Mouse (Mus musculus) brain, embryonic 14.5 days (tissue): ENCODE results near the gene Hoxd12.

Source experiments
- CTCF ChIP-seq: fragments of 200-500 bp; IDR thresholded peaks from 2 replicates; pipeline ENCODE4 v1.5.1; 2012; ENCODE audit warnings: inconsistent platforms, mild to moderate bottlenecking, moderate library complexity, borderline replicate concordance; ENCODE audit not compliant: insufficient read depth, insufficient read length; ENCODE audit errors: extremely low read depth
- POLR2A ChIP-seq: fragments of 200-500 bp; IDR thresholded peaks from 2 replicates; pipeline ENCODE4 v1.6.1; 2012; ENCODE audit warnings: mild to moderate bottlenecking, inconsistent platforms, borderline replicate concordance; ENCODE audit not compliant: poor library complexity, insufficient read depth, insufficient read length, severe bottlenecking; ENCODE audit errors: extremely low read depth

GRCm38 (mm10) chr2:74654743-74655419 lies 19.9 kb upstream of the Hoxd12 start:
- no peak for TF ChIP-seq POLR2A
- no peak for TF ChIP-seq CTCF
